Mouse (Mus musculus) G1E-ER4 (cell line): ENCODE results near the gene H2-M10.6. TPM values are rescaled to one million over a fixed set of nuclear protein-coding genes. Genes with fewer than 3 reads are reported as not detected.
"Not testable (repeated sequence)": the region's sequence is repeated elsewhere in the genome, so short reads cannot be mapped to it uniquely, and the experiment has no call there.

Source experiments
- GATA1 ChIP-seq: IDR thresholded peaks from one replicate; pipeline ENCODE4 v1.8.0; 2012; ENCODE audit warnings: low read length, inconsistent platforms
- polyA plus RNA-seq: library from polyadenylated mRNA; stranded (reverse); fragments of >175 nt; gene quantifications from 2 replicates; pipeline ENCODE4 v1.2.3, GENCODE M21; 2012

H2-M10.6 gene
- polyA plus RNA-seq = not detected in 2 replicates

DNA sequence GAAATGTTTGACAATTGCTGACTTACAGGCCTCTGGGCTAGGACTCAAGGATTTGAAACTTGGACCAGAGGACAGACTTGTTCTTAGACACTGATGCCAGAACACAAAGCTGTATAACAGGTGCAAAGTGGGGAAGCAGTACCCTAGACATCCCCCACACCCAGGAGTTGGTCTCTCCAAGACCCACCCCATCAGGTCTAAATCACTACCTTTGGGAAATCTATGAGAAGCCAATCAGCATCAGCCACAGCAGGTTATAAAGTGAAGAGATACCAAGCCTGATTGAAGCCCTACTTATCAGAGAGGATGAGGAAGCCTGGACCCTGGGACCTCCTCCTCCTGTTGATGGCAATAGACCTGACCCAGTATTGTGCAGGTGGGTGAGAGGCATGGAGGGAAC, at the start of gene H2-M10.6:
TSS of gene H2-M10.6 (plus strand) at position 301 of the 400 bp plus-strand sequence.
- no peak for TF ChIP-seq GATA1

DNA sequence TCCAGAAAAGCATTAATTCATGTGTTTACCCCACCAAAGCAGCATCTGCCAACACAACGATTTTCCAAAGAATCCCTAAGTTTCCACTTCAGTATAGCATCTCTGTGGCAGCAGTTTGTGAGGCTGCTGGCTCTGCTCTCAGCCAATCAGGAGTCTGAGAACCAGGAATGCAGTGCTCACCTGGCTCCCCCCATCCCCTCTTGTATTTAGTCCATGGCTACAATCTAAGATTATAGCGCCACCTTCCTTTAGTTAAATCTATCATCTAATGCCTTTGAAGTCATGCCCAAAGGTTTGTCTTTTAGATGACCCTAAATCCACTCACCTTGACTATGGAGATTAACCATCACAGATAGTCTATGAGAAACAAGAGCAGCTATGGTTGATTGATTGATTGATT, 48.2 kb upstream of the H2-M10.6 start:
- TF ChIP-seq GATA1 = no peak

- not testable (repeated sequence) for TF ChIP-seq GATA1
These were observed 39.4 kb upstream of the H2-M10.6 start, which contains the start of gene H2-M10.5 for GRCm38 (mm10) chr17:36772610-36773009. Gene H2-M10.5, plus strand, starts transcription at chr17:36772910.

GRCm38 (mm10) chr17:36781533-36781932, 30.4 kb upstream of the H2-M10.6 start:
- TF ChIP-seq GATA1 = no peak

DNA sequence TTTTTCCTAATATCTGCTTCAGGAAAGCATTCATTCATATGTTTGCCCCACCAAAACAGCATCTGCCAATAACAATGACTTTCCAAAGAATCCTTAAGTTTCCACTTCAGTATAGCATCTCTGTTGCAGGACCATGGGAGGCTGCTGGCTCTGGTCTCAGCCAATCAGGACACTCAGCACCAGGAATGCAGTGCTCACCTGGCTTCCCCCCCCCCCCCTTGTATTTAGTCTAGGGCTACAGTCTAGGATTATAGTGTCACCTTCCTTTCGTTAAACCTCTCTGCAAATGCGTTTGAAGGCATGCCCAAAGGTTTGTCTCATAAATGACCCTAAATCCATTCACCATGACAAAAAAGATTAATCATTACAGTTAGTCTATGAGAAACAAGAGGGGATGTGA, 23.6 kb upstream of the H2-M10.6 start:
- TF ChIP-seq GATA1 = no peak

DNA sequence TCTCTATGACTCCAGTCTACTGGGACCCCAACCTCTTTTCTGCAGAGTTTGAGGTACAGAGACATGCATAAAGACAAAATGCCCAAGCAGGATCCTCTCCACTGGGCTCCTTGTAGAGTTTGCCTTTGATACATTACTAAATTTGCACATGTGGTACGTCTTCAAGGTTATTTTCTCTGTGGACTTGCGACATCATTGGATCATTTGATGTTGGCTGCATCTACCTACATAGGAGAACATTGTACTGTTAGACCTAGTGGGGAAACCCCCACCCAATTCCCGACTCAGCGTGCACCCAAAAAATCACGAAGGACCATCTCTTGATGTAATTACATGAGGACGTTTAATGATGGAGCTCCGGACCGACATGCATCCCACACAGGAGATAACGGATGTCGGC, 12.5 kb upstream of the H2-M10.6 start:
- TF ChIP-seq GATA1 = no peak

DNA sequence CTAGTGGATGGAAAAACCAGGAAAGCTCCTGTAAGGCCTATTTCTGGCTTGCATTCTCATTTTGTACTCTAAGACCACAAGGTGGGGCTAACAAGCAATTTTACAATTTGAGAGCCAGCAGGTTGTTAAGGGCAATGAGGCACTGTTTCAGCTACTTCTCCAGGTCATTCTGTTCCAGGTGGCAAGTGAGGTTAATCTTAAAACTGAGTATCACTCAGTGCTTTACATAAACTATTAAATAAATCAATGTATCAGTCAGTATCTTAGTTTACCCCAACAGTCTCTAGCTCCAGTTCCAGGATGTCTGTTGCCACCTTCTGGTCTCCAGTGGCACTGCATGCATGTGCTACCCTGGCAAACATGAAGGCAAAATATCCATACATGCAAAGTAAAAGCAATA, 12.0 kb downstream of the H2-M10.6 start:
- no peak for TF ChIP-seq GATA1

- no peak for TF ChIP-seq GATA1
These were observed 13.6 kb downstream of the H2-M10.6 start for GRCm38 (mm10) chr17:36825525-36825924.

- TF ChIP-seq GATA1 = no peak
These were observed 16.5 kb downstream of the H2-M10.6 start for GRCm38 (mm10) chr17:36828488-36828887.

- TF ChIP-seq GATA1 = no peak
These were observed 18.5 kb downstream of the H2-M10.6 start for GRCm38 (mm10) chr17:36830470-36830869.

DNA sequence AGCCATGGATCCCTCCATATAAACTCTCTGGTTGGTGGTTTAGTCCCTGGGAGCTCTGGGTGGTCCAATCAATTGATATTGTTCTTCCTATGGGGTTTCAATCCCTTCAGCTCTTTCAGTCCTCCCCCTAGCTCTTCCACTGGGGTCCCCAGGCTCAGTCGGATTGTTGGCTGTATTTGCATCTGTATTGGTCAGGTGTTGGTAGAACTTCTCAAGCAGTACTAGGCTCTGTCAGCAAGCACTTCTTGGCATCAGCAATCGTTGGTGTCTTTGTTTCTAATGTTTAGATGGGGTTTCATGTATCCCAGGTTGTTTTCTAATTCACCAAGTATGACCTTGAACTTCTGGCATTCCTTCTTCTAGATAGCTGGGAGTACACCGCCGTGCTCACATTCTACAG, 20.7 kb downstream of the H2-M10.6 start:
- no peak for TF ChIP-seq GATA1

GRCm38 (mm10) chr17:36835591-36836426, 23.8 kb downstream of the H2-M10.6 start:
- TF ChIP-seq GATA1 = no peak

DNA sequence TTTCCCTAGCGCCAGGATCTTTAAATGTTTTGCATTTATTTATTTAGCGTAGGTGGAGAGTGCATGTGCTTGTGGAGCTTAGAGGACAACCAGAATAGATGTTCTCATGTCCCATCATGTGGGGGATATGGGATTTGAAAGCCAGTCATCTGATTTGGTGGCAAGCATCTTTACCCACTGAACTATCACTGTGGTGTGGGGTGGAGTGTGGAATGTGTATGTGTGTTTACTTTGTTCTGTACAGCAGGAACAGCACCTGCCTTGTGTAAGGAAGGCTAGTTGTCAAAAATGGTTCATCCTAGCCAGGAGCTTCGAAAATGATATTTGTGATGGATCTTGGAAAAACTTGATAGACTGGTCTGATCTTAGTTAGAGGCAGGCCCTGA, 24.4 kb downstream of the H2-M10.6 start:
- TF ChIP-seq GATA1 = no peak

- TF ChIP-seq GATA1 = no peak
These were observed 25.1 kb downstream of the H2-M10.6 start, which contains the start of gene Trim26 for GRCm38 (mm10) chr17:36836874-36837647. Gene Trim26, plus strand, starts transcription at chr17:36837134.

DNA sequence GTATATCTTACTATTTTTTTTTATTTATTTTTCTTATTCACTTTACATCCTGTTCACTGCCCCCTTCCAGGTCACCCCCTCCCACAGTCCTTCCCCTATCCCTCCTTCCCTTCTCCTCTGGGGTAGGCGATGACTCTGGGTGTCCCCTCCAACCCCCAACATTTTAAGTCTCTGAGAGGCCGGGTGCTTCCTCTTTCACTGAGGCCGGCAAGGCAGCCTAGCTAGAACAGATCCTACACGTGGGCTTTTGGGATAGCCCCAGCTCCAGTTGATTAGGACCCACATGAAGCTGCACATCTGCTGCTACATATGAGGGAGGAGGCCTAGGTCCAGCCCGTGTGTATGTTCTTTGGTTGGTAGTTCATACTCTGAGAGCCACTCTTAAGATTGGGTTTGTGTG, 27.0 kb downstream of the H2-M10.6 start:
- no peak for TF ChIP-seq GATA1

- TF ChIP-seq GATA1 = no peak
These were observed 28.0 kb downstream of the H2-M10.6 start for GRCm38 (mm10) chr17:36839931-36840330.
